Mouse (Mus musculus) E14TG2a.4 (cell line): ENCODE results near the gene Inpp5a.
"Not testable (repeated sequence)": the region's sequence is repeated elsewhere in the genome, so short reads cannot be mapped to it uniquely, and the experiment has no call there.

Source experiments
- H3K27me3 ChIP-seq: 2 replicates; pipeline ENCODE4 v1.6.1; 2014; ENCODE audit warnings: low read length, control low read depth; ENCODE audit not compliant: insufficient read depth
- H3K36me3 ChIP-seq: 2 replicates; pipeline ENCODE4 v1.6.1; 2014; ENCODE audit warnings: low read length, control low read depth; ENCODE audit not compliant: insufficient read depth
- H3K4me1 ChIP-seq: replicated peaks from 2 replicates; pipeline ENCODE4 v1.6.1; 2014; ENCODE audit warnings: low read depth, low read length, control low read depth
- H3K4me3 ChIP-seq: replicated peaks from 2 replicates; pipeline ENCODE4 v1.5.1; 2014; ENCODE audit warnings: mild to moderate bottlenecking, low read length
- H3K9me3 ChIP-seq: 2 replicates; pipeline ENCODE4 v1.6.1; 2014; ENCODE audit warnings: low read length, control low read depth
- CTCF ChIP-seq: conservative IDR thresholded peaks from 2 replicates; pipeline ENCODE4 v1.5.1; 2014; ENCODE audit warnings: low read length
- NANOG ChIP-seq: IDR thresholded peaks from 2 replicates; pipeline ENCODE4 v1.6.1; 2014; ENCODE audit warnings: borderline replicate concordance, low read length, mixed read lengths
- POU5F1 ChIP-seq: IDR thresholded peaks from 2 replicates; pipeline ENCODE4 v1.6.1; 2014; ENCODE audit warnings: low read length, borderline replicate concordance

Inpp5a gene

DNA sequence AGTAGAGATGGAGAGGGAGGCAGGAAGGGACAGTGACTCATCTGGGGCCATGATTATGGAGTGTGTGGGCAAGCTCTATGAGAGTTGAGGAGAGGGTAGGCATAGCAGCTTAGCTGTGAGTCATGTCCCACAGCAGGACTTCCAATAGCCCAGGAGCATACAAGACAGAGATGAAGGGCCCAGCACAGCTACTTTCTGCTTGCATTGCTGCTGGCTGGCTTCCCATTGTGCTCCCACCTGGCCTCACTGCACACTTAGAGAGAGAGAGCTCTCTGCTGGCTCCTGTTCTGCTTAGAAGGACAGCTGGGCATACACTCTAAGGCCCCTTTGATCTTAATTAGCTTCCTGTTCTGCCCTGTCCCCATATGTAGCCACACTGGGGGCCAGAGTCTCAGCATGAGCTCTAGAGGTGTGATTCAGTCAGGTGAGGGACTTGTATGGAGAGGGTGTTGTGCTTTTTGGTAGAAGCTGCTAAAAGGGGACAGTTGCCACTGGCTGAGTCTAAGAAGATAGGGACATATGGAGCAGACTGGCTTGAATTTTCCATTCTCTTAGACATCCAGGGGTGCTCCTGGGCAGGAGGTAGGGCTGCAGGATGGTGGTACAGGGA lies 26.8 kb downstream of the Inpp5a start:
- no peak for TF ChIP-seq CTCF
- no peak for TF ChIP-seq POU5F1
- TF ChIP-seq NANOG: no peak

DNA sequence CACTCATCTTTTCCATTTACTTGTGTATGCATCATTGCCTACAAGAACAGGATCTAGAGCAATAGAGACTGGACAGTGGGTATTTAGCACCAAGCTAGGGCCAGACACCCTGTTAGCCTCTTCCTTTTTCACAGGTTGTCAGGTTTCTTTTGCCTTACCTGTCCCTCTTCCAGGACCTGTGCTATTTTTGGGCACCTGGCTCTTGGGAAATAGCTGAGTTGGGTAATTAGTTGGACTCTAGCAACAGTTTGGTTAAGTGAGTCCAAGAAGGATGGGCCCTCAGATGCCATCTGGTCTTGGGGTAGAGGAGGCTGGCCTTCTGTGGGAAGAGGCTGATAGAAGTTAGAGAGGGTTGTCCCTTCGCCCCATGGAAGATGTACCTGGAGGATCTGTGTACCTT lies 29.5 kb downstream of the Inpp5a start:
- peaks cover 10% of the 10 kb centered on the region; the same call in 1 of the 2 replicates for H3K36me3 ChIP-seq
- no peak overlapping the region for H3K4me3 ChIP-seq
- H3K27me3 ChIP-seq: no peaks in the 10 kb centered on the region
- TF ChIP-seq CTCF (no peak), POU5F1 (no peak), NANOG (no peak)
- peaks cover 16% of the 10 kb centered on the region for H3K9me3 ChIP-seq
- H3K4me1 ChIP-seq: peaks cover 2% of the 10 kb centered on the region; the same call in 1 of the 2 replicates

More for the DNA sequence above, 26.8 kb downstream of the Inpp5a start:
- Histone ChIP-seq H3K36me3 (no peaks in the 10 kb centered on the region), H3K4me3 (no peak overlapping the region), H3K27me3 (no peaks in the 10 kb centered on the region), H3K9me3 (no peaks in the 10 kb centered on the region), H3K4me1 (peaks cover 6% of the 10 kb centered on the region)

GRCm38 (mm10) chr7:139422827-139423226 lies 33.9 kb downstream of the Inpp5a start:
- Histone ChIP-seq H3K4me1 (no peaks in the 10 kb centered on the region), H3K4me3 (no peak overlapping the region), H3K27me3 (no peaks in the 10 kb centered on the region), H3K36me3 (peaks cover 26% of the 10 kb centered on the region), H3K9me3 (peaks cover 49% of the 10 kb centered on the region)
- TF ChIP-seq NANOG: no peak
- TF ChIP-seq POU5F1: no peak
- no peak for TF ChIP-seq CTCF

GRCm38 (mm10) chr7:139434095-139434830 lies 45.4 kb downstream of the Inpp5a start:
- Histone ChIP-seq H3K9me3 (peaks cover 30% of the 10 kb centered on the region), H3K4me1 (peaks cover 12% of the 10 kb centered on the region), H3K27me3 (no peaks in the 10 kb centered on the region), H3K36me3 (no peaks in the 10 kb centered on the region), H3K4me3 (no peak overlapping the region)
- TF ChIP-seq POU5F1 (no peak), NANOG (no peak), CTCF (no peak)

DNA sequence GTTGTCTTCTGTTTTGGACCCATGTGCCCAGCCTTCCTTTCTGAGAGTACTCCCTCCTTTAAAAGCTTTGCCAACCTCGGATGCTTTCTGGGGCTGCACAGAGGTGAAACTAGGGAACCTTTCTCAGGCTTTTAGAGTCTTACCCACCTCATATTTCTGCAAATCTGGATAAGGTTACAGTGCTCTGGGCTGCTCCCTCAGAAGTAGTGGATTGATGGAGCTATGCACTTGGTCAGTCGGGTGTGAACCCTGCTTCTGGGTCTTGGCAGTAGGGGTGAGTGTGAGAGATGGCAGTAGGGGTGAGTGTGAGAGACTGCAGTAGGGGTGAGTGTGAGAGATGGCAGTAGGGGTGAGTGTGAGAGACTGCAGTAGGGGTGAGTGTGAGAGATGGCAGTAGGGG lies 46.0 kb downstream of the Inpp5a start:
- Histone ChIP-seq H3K4me1 (peaks cover 12% of the 10 kb centered on the region), H3K9me3 (peaks cover 23% of the 10 kb centered on the region)
- not testable (repeated sequence) for H3K27me3 ChIP-seq, H3K4me3 ChIP-seq, H3K36me3 ChIP-seq

GRCm38 (mm10) chr7:139435749-139436148 lies 46.8 kb downstream of the Inpp5a start:
- Histone ChIP-seq H3K4me1 (peaks cover 14% of the 10 kb centered on the region), H3K36me3 (no peaks in the 10 kb centered on the region)
- TF ChIP-seq NANOG: no peak
- no peak for TF ChIP-seq POU5F1
- TF ChIP-seq CTCF: no peak

DNA sequence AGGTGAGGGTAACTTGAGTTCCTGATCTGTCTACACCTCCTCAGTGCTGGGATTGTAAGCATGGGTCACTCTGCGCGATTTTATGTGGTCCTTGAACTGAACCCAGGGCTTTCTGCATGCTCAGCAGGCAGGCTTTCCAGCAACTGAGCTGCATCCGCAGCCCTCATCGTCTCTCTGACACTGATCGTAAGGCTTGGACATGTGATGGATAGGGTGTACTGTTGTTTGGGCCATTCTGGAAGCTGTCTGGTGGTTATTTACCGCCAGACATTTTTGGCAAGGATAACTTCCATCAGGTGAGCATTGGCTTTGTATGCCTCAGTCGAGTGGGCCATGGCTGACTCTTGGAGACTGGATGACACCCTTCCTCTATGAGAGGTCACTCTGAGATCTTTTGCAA lies 48.0 kb downstream of the Inpp5a start:
- no peak for TF ChIP-seq POU5F1
- TF ChIP-seq NANOG: no peak
- no peak for TF ChIP-seq CTCF
- Histone ChIP-seq H3K4me3 (no peak overlapping the region), H3K27me3 (no peaks in the 10 kb centered on the region), H3K36me3 (no peaks in the 10 kb centered on the region), H3K9me3 (peaks cover 6% of the 10 kb centered on the region; the same call in 1 of the 2 replicates), H3K4me1 (peaks cover 23% of the 10 kb centered on the region)

More at GRCm38 (mm10) chr7:139435749-139436148, 46.8 kb downstream of the Inpp5a start:
- no peak overlapping the region for H3K4me3 ChIP-seq
- no peaks in the 10 kb centered on the region for H3K27me3 ChIP-seq
- H3K9me3 ChIP-seq: peaks cover 18% of the 10 kb centered on the region

GRCm38 (mm10) chr7:139437471-139437870 lies 48.6 kb downstream of the Inpp5a start:
- peaks cover 23% of the 10 kb centered on the region for H3K4me1 ChIP-seq
- no peaks in the 10 kb centered on the region for H3K27me3 ChIP-seq
- TF ChIP-seq CTCF (no peak), POU5F1 (no peak), NANOG (no peak)
- no peaks in the 10 kb centered on the region for H3K36me3 ChIP-seq
- no peak overlapping the region for H3K4me3 ChIP-seq
- peaks cover 1% of the 10 kb centered on the region; the same call in 1 of the 2 replicates for H3K9me3 ChIP-seq
